Mouse (Mus musculus): ENCODE measurements around the gene Hhipl2.
"Not testable (repeated sequence)": the region's sequence is repeated elsewhere in the genome, so short reads cannot be mapped to it uniquely, and the experiment has no call there.

Hhipl2 gene

GRCm38 (mm10) chr1:183417873-183418272 lies at the start of gene Hhipl2:
TSS of gene Hhipl2 (plus strand) at chr1:183418215.
- DNase-seq (ENCODE audit: extremely low spot score): no peak

- peak; percentile 28 for DNase-seq (ENCODE audit: extremely low spot score)
Observed at GRCm38 (mm10) chr1:183368601-183369400, 49.2 kb upstream of the Hhipl2 start.

- peak; percentile 94 for DNase-seq (ENCODE audit: extremely low spot score)
Observed at GRCm38 (mm10) chr1:183369427-183370014, 48.5 kb upstream of the Hhipl2 start, which contains the start of gene Mia3. TSS of gene Mia3 (minus strand) at chr1:183369553.

- no peak for DNase-seq (ENCODE audit: extremely low spot score)
Observed at GRCm38 (mm10) chr1:183374728-183375127, 43.3 kb upstream of the Hhipl2 start.

GRCm38 (mm10) chr1:183377045-183377444 lies 41.0 kb upstream of the Hhipl2 start:
- DNase-seq (ENCODE audit: extremely low spot score): no peak

- DNase-seq (ENCODE audit: extremely low spot score): no peak
Observed at GRCm38 (mm10) chr1:183378321-183378941, 39.6 kb upstream of the Hhipl2 start.

GRCm38 (mm10) chr1:183379376-183379775 lies 38.6 kb upstream of the Hhipl2 start:
- DNase-seq (ENCODE audit: extremely low spot score): not testable (repeated sequence)

GRCm38 (mm10) chr1:183381816-183382215 lies 36.2 kb upstream of the Hhipl2 start:
- DNase-seq (ENCODE audit: extremely low spot score): no peak

- no peak for DNase-seq (ENCODE audit: extremely low spot score)
Observed at GRCm38 (mm10) chr1:183382621-183383020, 35.4 kb upstream of the Hhipl2 start.

- not testable (repeated sequence) for DNase-seq (ENCODE audit: extremely low spot score)
Observed at GRCm38 (mm10) chr1:183387421-183387820, 30.6 kb upstream of the Hhipl2 start.

- DNase-seq (ENCODE audit: extremely low spot score): peak; percentile 93
Observed at GRCm38 (mm10) chr1:183388426-183389406, 29.3 kb upstream of the Hhipl2 start, which contains the start of gene Taf1a. TSS of gene Taf1a (plus strand) at chr1:183388981.

GRCm38 (mm10) chr1:183403396-183403795 lies 14.6 kb upstream of the Hhipl2 start:
- DNase-seq (ENCODE audit: extremely low spot score): no peak

- no peak for DNase-seq (ENCODE audit: extremely low spot score)
Observed at GRCm38 (mm10) chr1:183414081-183414727, 3.8 kb upstream of the Hhipl2 start.

GRCm38 (mm10) chr1:183419741-183420140 lies 1.7 kb downstream of the Hhipl2 start:
- no peak for DNase-seq (ENCODE audit: extremely low spot score)

- DNase-seq (ENCODE audit: extremely low spot score): no peak
Observed at GRCm38 (mm10) chr1:183420296-183420695, 2.3 kb downstream of the Hhipl2 start.

- DNase-seq (ENCODE audit: extremely low spot score): no peak
Observed at GRCm38 (mm10) chr1:183424100-183424499, 6.1 kb downstream of the Hhipl2 start.

GRCm38 (mm10) chr1:183434918-183435317 lies 16.9 kb downstream of the Hhipl2 start:
- no peak for DNase-seq (ENCODE audit: extremely low spot score)

GRCm38 (mm10) chr1:183439036-183439435 lies 21.0 kb downstream of the Hhipl2 start:
- DNase-seq (ENCODE audit: extremely low spot score): peak; percentile 48

GRCm38 (mm10) chr1:183442015-183442774 lies 24.2 kb downstream of the Hhipl2 start:
- peak; percentile 85 for DNase-seq (ENCODE audit: extremely low spot score)

GRCm38 (mm10) chr1:183453066-183453465 lies 35.1 kb downstream of the Hhipl2 start:
- no peak for DNase-seq (ENCODE audit: extremely low spot score)
